Mouse (Mus musculus): ENCODE measurements around the gene Capn13. TPM values are rescaled to one million over a fixed set of nuclear protein-coding genes. Genes with fewer than 3 reads are reported as not detected.

The Capn13 gene
- 0.32 TPM in 1 of 2 replicates, not detected in the other for polyA plus RNA-seq (2014; fragmentation: Nextera tagmentation; extraction: Ambion mirVana)

DNA sequence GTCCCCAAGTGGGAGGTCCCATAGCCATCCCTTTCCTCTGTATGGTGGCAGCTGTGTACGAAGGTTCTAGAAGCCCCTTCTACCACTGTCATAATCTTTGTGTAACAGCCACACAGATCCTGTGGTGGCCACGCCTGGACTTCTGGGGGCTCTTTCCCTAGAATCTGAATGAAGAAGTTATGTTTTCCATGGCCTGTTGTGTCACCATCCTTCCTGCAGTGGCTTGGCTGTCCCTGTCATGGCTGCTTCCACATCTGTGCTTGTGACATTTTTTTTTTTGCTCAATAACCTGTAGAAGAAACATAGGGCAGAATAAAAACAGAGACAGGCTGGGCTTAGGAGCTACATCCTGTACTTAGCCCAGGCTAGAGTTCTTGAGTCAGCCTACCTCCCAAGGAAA lies at the start of gene Capn13:
Gene Capn13, minus strand, starts transcription at position 5 of the 400 bp plus-strand sequence.
- no peaks in the 10 kb centered on the region for H3K9me3 ChIP-seq (ENCODE audit: control insufficient read depth, low read length)
- DNase-seq (ENCODE audit: low spot score) (no peak), ATAC-seq (ENCODE audit: low FRiP score) (no peak)
- H3K4me1 ChIP-seq (replicated peaks; ENCODE audit: control insufficient read depth, insufficient read depth, low read length): no peaks in the 10 kb centered on the region
- no peaks in the 10 kb centered on the region for H3K27me3 ChIP-seq (ENCODE audit: control insufficient read depth, insufficient read depth, low read length)
- WGBS: 60% methylated on average over 2 of the region's 2 CpGs
- H3K27ac ChIP-seq (ENCODE audit: low read depth, low read length): no peak within 1 kb of the TSS
- H3K36me3 ChIP-seq (ENCODE audit: control insufficient read depth, insufficient read depth, low read length): no peaks in the 10 kb centered on the region
- no peak within 1 kb of the TSS for H3K4me3 ChIP-seq (ENCODE audit: low read depth, low read length)
- H3K4me2 ChIP-seq (replicated peaks; ENCODE audit: low read depth, low read length): no peak within 1 kb of the TSS
- H3K9ac ChIP-seq (ENCODE audit: low read depth, low read length): no peak within 1 kb of the TSS

DNA sequence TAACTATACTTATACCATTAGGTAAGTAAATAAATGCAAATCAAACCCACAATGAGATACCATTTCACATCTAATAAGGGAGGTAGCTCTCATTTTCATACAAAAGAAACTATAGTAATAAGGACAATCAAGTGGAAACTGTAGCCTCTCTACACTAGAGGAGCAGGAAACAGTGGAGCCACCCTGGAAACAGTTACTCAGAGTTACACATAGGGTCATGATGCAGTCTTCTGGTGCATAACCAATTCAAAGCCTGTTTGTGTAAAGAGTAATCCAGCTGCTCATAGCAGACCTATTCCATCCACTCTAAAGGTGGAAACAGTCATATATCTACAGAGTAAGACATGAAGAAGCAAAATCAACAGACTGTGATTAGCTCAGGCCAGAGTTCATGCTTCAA lies 48.4 kb upstream of the Capn13 start:
- Histone ChIP-seq H3K27ac (ENCODE audit: low read depth, low read length) (no peak overlapping the region), H3K4me2 (replicated peaks; ENCODE audit: low read depth, low read length) (no peak overlapping the region), H3K9me3 (ENCODE audit: control insufficient read depth, low read length) (no peaks in the 10 kb centered on the region), H3K27me3 (ENCODE audit: control insufficient read depth, insufficient read depth, low read length) (no peaks in the 10 kb centered on the region), H3K4me1 (replicated peaks; ENCODE audit: control insufficient read depth, insufficient read depth, low read length) (no peaks in the 10 kb centered on the region), H3K36me3 (ENCODE audit: control insufficient read depth, insufficient read depth, low read length) (no peaks in the 10 kb centered on the region), H3K9ac (ENCODE audit: low read depth, low read length) (no peak overlapping the region), H3K4me3 (ENCODE audit: low read depth, low read length) (no peak overlapping the region)
- ATAC-seq (ENCODE audit: low FRiP score): no peak
- no peak for DNase-seq (ENCODE audit: low spot score)

DNA sequence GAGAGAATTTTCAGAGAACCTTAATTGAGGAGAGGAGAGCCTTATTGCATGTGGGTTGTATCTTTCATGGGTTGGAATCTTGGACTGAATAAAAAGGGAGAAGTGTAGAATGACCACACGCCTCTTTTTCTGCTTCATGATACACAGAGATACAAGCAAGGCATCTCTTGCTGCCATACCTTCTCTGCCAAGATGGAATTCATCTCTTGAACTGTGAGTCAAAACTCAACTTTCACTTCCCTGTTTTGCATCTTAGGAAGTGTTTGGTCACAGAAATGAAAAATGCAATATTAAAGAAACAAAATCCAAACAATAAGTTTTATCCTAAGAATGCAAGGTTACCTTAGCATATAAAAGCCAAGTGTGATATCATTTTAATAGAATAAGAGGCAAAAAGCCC lies 40.1 kb upstream of the Capn13 start:
- H3K4me1 ChIP-seq (replicated peaks; ENCODE audit: control insufficient read depth, insufficient read depth, low read length): no peaks in the 10 kb centered on the region
- no peak for ATAC-seq (ENCODE audit: low FRiP score)
- no peaks in the 10 kb centered on the region for H3K36me3 ChIP-seq (ENCODE audit: control insufficient read depth, insufficient read depth, low read length)
- no peak overlapping the region for H3K4me2 ChIP-seq (replicated peaks; ENCODE audit: low read depth, low read length)
- no peak overlapping the region for H3K9ac ChIP-seq (ENCODE audit: low read depth, low read length)
- 84% methylated on average over 1 of the region's 1 CpGs for WGBS
- no peaks in the 10 kb centered on the region for H3K9me3 ChIP-seq (ENCODE audit: control insufficient read depth, low read length)
- no peak overlapping the region for H3K4me3 ChIP-seq (ENCODE audit: low read depth, low read length)
- H3K27ac ChIP-seq (ENCODE audit: low read depth, low read length): no peak overlapping the region
- DNase-seq (ENCODE audit: low spot score): no peak
- no peaks in the 10 kb centered on the region for H3K27me3 ChIP-seq (ENCODE audit: control insufficient read depth, insufficient read depth, low read length)

DNA sequence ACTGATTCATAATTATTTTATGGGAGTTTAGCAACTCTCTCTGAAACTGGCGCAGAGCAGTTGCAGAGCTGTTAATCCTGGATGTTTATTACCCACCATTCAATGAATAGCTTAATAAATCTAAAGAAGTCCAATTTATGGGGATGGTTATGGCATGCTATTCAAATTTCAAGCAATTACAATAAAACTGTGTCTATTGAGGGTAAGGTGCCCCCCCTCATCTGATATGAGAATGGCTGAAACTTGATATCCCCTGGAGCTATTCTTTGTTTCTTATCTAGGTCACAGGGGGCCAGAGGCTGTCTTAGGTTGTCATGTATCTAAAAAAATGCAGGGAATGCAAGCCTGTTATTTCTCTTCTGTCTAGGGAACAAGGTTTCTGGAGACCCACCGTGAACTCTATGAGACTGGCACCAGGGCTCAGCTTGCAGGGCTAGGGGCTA lies 31.9 kb upstream of the Capn13 start:
- H3K4me3 ChIP-seq (ENCODE audit: low read depth, low read length): no peak overlapping the region
- DNase-seq (ENCODE audit: low spot score): no peak

DNA sequence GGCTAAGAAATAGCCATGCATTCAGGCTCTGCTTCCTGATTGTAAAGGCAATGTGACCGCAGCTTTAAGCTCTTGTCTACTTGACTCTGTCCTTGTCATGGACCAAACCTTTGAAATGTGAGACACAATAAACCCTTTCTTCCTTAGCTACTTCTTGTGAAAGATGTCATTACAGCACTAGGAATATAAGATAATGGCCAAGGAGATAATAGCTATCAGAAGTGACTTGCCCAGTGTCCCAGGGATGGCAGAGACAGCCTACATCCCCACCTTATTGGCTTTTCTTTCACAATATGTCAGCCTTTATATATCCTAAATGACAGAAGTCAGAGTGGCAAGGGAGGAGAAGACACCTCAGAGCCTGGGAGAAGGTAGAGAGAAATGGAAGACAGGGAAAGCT lies 31.4 kb upstream of the Capn13 start:
- ATAC-seq (ENCODE audit: low FRiP score): no peak
- Histone ChIP-seq H3K4me2 (replicated peaks; ENCODE audit: low read depth, low read length) (no peak overlapping the region), H3K9ac (ENCODE audit: low read depth, low read length) (no peak overlapping the region), H3K27ac (ENCODE audit: low read depth, low read length) (no peak overlapping the region), H3K4me1 (replicated peaks; ENCODE audit: control insufficient read depth, insufficient read depth, low read length) (no peaks in the 10 kb centered on the region), H3K4me3 (ENCODE audit: low read depth, low read length) (no peak overlapping the region), H3K27me3 (ENCODE audit: control insufficient read depth, insufficient read depth, low read length) (no peaks in the 10 kb centered on the region), H3K36me3 (ENCODE audit: control insufficient read depth, insufficient read depth, low read length) (no peaks in the 10 kb centered on the region), H3K9me3 (ENCODE audit: control insufficient read depth, low read length) (no peaks in the 10 kb centered on the region)
- DNase-seq (ENCODE audit: low spot score): no peak
- 91% methylated on average over 1 of the region's 1 CpGs for WGBS

More for the DNA sequence above, 31.9 kb upstream of the Capn13 start:
- Histone ChIP-seq H3K27me3 (ENCODE audit: control insufficient read depth, insufficient read depth, low read length) (no peaks in the 10 kb centered on the region), H3K9ac (ENCODE audit: low read depth, low read length) (no peak overlapping the region), H3K4me1 (replicated peaks; ENCODE audit: control insufficient read depth, insufficient read depth, low read length) (no peaks in the 10 kb centered on the region), H3K27ac (ENCODE audit: low read depth, low read length) (no peak overlapping the region), H3K36me3 (ENCODE audit: control insufficient read depth, insufficient read depth, low read length) (no peaks in the 10 kb centered on the region), H3K9me3 (ENCODE audit: control insufficient read depth, low read length) (no peaks in the 10 kb centered on the region), H3K4me2 (replicated peaks; ENCODE audit: low read depth, low read length) (no peak overlapping the region)
- ATAC-seq (ENCODE audit: low FRiP score): no peak
- WGBS: 56% methylated on average over 2 of the region's 2 CpGs

DNA sequence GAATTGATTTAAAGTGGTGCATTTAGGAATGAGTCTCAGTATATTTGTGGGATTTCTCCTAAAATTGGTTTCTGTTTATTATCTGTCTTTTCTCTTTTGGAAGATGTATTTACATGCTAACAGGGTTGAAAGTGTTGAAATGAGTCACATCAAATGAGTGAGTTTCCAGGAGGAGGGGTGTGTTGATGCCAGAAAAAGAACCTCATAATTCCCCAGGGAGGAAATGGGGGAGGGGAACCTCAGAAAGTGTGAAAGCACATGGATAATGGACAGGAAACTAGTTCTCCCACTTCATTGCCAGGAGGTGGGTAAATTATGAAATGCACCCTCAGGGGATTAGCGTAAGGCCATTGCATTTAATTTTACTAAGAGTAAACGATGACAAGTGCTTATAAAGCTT lies 16.7 kb upstream of the Capn13 start:
- Histone ChIP-seq H3K4me2 (replicated peaks; ENCODE audit: low read depth, low read length) (no peak overlapping the region), H3K4me1 (replicated peaks; ENCODE audit: control insufficient read depth, insufficient read depth, low read length) (no peaks in the 10 kb centered on the region), H3K9me3 (ENCODE audit: control insufficient read depth, low read length) (no peaks in the 10 kb centered on the region), H3K27ac (ENCODE audit: low read depth, low read length) (no peak overlapping the region), H3K36me3 (ENCODE audit: control insufficient read depth, insufficient read depth, low read length) (no peaks in the 10 kb centered on the region), H3K9ac (ENCODE audit: low read depth, low read length) (no peak overlapping the region), H3K4me3 (ENCODE audit: low read depth, low read length) (no peak overlapping the region), H3K27me3 (ENCODE audit: control insufficient read depth, insufficient read depth, low read length) (no peaks in the 10 kb centered on the region)
- ATAC-seq (ENCODE audit: low FRiP score): no peak
- WGBS: 60% methylated on average over 2 of the region's 2 CpGs
- DNase-seq (ENCODE audit: low spot score): peak; percentile 33

DNA sequence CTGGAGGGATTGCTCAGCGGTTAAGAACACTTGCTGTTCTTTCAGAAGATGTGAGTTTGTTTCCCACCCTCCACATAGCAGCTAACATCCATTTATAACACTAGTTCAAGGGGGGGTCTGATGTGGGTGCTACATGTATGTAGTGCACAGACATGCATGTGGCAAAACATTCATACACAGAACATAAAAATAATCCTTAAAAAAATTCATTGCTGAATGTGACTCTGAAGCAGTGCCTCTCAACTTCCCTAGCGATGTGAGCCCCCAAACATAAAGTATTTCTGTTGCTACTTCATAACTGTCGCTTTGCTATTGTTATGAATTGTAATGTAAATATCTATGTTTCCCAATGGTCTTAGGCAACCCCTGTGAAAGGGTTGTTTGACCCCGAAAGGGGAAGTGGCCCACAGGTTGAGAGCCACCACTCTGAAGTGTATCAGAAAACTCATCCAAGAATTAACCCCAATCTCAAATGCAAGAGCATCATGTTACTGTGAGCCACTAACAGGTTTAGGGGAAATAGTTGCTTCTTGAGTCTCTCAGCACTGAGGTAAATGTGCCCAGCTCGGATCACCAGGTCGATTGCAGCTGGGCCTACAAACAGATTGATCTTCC lies 15.6 kb upstream of the Capn13 start:
- no peaks in the 10 kb centered on the region for H3K27me3 ChIP-seq (ENCODE audit: control insufficient read depth, insufficient read depth, low read length)
- ATAC-seq (ENCODE audit: low FRiP score): no peak
- 70% methylated on average over 6 of the region's 6 CpGs for WGBS

DNA sequence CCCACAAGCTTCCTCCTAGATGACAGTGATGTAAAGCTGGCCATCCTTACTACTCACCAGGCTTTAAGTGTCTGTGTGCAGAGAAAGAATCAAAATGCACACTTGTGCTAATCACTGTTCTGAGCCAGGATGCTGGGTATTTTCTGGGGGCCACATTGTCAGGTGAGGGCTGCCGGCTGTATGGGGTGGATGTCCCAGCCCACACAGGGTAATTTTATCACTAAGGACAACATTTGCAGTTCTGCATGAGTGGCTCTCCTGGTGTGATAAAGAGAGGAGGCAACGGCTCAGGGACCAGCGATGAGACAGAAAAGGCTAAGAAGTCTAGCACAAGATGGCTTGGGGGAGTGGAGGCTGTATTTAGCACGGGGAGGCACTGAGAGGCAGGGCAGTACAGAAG lies 11.2 kb upstream of the Capn13 start:
- Histone ChIP-seq H3K36me3 (ENCODE audit: control insufficient read depth, insufficient read depth, low read length) (no peaks in the 10 kb centered on the region), H3K4me1 (replicated peaks; ENCODE audit: control insufficient read depth, insufficient read depth, low read length) (no peaks in the 10 kb centered on the region), H3K27me3 (ENCODE audit: control insufficient read depth, insufficient read depth, low read length) (no peaks in the 10 kb centered on the region), H3K9ac (ENCODE audit: low read depth, low read length) (no peak overlapping the region), H3K4me2 (replicated peaks; ENCODE audit: low read depth, low read length) (no peak overlapping the region), H3K27ac (ENCODE audit: low read depth, low read length) (no peak overlapping the region), H3K9me3 (ENCODE audit: control insufficient read depth, low read length) (no peaks in the 10 kb centered on the region), H3K4me3 (ENCODE audit: low read depth, low read length) (no peak overlapping the region)
- no peak for ATAC-seq (ENCODE audit: low FRiP score)
- no peak for DNase-seq (ENCODE audit: low spot score)
- 52% methylated on average over 4 of the region's 4 CpGs for WGBS

More for the DNA sequence above, 15.6 kb upstream of the Capn13 start:
- no peak overlapping the region for H3K4me3 ChIP-seq (ENCODE audit: low read depth, low read length)
- no peak overlapping the region for H3K9ac ChIP-seq (ENCODE audit: low read depth, low read length)
- H3K4me1 ChIP-seq (replicated peaks; ENCODE audit: control insufficient read depth, insufficient read depth, low read length): no peaks in the 10 kb centered on the region
- no peak overlapping the region for H3K4me2 ChIP-seq (replicated peaks; ENCODE audit: low read depth, low read length)
- H3K9me3 ChIP-seq (ENCODE audit: control insufficient read depth, low read length): no peaks in the 10 kb centered on the region
- no peak for DNase-seq (ENCODE audit: low spot score)
- H3K36me3 ChIP-seq (ENCODE audit: control insufficient read depth, insufficient read depth, low read length): no peaks in the 10 kb centered on the region
- H3K27ac ChIP-seq (ENCODE audit: low read depth, low read length): no peak overlapping the region

DNA sequence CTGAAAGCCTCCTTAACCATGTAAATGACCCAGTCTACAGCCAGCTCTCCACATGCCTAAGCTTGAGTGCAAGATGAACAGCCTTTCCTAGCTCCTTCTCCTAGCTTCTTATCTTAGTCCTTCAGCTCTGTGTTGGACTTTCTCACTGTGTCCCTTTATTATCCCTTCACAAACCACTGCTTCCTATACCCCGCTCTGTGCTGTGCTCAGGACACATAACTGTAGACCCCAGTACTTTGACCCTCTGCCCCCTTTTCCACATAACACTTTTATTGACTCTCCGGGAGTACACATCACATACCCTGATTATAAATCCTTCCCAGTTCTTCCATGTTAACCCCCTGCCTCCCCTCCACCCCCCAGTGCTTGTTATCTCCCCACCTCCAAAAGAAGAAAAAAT lies 606 bp upstream of the Capn13 start:
- H3K4me1 ChIP-seq (replicated peaks; ENCODE audit: control insufficient read depth, insufficient read depth, low read length): no peaks in the 10 kb centered on the region
- no peaks in the 10 kb centered on the region for H3K27me3 ChIP-seq (ENCODE audit: control insufficient read depth, insufficient read depth, low read length)

More for the DNA sequence above, 606 bp upstream of the Capn13 start:
- DNase-seq (ENCODE audit: low spot score) (no peak), ATAC-seq (ENCODE audit: low FRiP score) (no peak)
- H3K9me3 ChIP-seq (ENCODE audit: control insufficient read depth, low read length): no peaks in the 10 kb centered on the region
- H3K4me2 ChIP-seq (replicated peaks; ENCODE audit: low read depth, low read length): no peak overlapping the region
- no peak overlapping the region for H3K4me3 ChIP-seq (ENCODE audit: low read depth, low read length)
- no peak overlapping the region for H3K9ac ChIP-seq (ENCODE audit: low read depth, low read length)
- 78% methylated on average over 2 of the region's 2 CpGs for WGBS
- H3K36me3 ChIP-seq (ENCODE audit: control insufficient read depth, insufficient read depth, low read length): no peaks in the 10 kb centered on the region
- no peak overlapping the region for H3K27ac ChIP-seq (ENCODE audit: low read depth, low read length)
